Comparison of ENCODE assay signal across 15 mouse cellular contexts in the genomic region with DNA sequence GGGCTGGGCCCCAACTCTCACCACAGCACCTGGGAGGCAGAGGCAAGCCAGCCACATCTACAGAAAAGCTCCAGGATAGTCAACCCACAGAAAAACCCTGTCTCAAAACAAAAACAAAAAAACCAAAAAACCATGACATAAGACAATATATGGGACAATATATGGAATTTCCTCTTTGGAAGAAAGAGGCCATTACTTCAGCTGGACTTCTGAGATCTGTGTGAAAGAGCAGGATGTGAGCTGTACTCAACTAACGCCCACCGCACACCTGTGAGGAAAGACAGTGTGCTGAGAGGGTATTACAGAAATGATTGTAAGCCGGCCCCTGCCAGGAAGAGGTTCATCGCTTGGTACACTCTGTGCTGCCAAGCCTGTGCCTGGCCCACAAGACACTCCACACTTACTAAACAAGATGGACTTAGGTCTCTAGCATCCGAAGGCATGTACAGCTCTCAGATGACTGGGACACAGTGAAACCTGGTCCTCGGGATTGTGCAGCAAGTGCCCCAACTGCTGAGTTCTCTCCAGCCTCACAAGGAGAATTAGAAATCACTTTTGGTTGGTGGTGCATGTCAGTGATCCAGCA. TPM values are rescaled to one million over a fixed set of nuclear protein-coding genes. Genes with fewer than 3 reads are reported as not detected.
A peak's percentile ranks its signal among the peaks of the same experiment; 100 is the strongest.
DNase-seq lines count a peak whose midpoint lies in the region; ATAC-seq and TF ChIP-seq lines count a peak whose summit lies in the region.
"Had no signal": no experiment of that assay in that cellular context is flagged by ENCODE, and none has a peak within 500 bp of the region (broad histone marks: within the 10 kb centered on the region; RNA-seq: fewer than 3 reads in every experiment).

No protein-coding gene starts in this region.

- H3K27me3 ChIP-seq in kidney, adult 2 months (replicated peaks; ENCODE audit: control insufficient read depth, insufficient read depth, low read length): no peaks in the 10 kb centered on the region
- H3K27me3 ChIP-seq in small intestine, adult 2 months (ENCODE audit: control insufficient read depth, insufficient read depth, low read length): no peaks in the 10 kb centered on the region
- H3K27me3 ChIP-seq: heart, embryonic 13.5 days; Patski had no signal

- peak overlapping the region; percentile 14; the same call in 1 of the 2 replicates for H3K27ac ChIP-seq in kidney, adult 2 months (ENCODE audit: insufficient read depth, low read depth, low read length)
- H3K27ac ChIP-seq in small intestine, adult 2 months (ENCODE audit: insufficient read depth, low read depth, low read length): peak overlapping the region; percentile 97
- H3K27ac ChIP-seq: heart, embryonic 13.5 days; limb, embryonic 10.5 days; liver, embryonic 14.5 days; midbrain, embryonic 10.5 days had no signal

- no peaks in the 10 kb centered on the region for H3K36me3 ChIP-seq in kidney, adult 2 months (ENCODE audit: control insufficient read depth, insufficient read depth, low read length)
- no peaks in the 10 kb centered on the region for H3K36me3 ChIP-seq in small intestine, adult 2 months (ENCODE audit: control insufficient read depth, insufficient read depth, low read length)
- H3K36me3 ChIP-seq: heart, embryonic 13.5 days; limb, embryonic 10.5 days; midbrain, embryonic 10.5 days had no signal

- ATAC-seq in activated CD4-positive, CD25-positive, alpha-beta regulatory T cell, adult 4 months: peak; percentile 47
- ATAC-seq: Patski had no signal

- peak; percentile 75 for DNase-seq in kidney, adult 2 months
- no peak for DNase-seq in kidney, postnatal 10 days
- peak; percentile 53 for DNase-seq in CD4-positive, CD25-positive, alpha-beta regulatory T cell, adult 2 months (ENCODE audit: low read depth, low spot score)
- no peak for DNase-seq in heart, postnatal 4 days
- DNase-seq in adrenal gland, postnatal 36 days: no peak
- DNase-seq: cerebellum, postnatal 25 days; lung, postnatal 36 days; right cerebral cortex, postnatal 4 days had no signal

- peaks cover 19% of the 10 kb centered on the region; the same call in 1 of the 2 replicates for H3K4me1 ChIP-seq in kidney, adult 2 months (ENCODE audit: control insufficient read depth, insufficient read depth, low read length)
- H3K4me1 ChIP-seq in small intestine, adult 2 months (ENCODE audit: control insufficient read depth, insufficient read depth, insufficient read length, low read length): peaks cover 42% of the 10 kb centered on the region

- no peak for TF ChIP-seq CTCF in kidney, adult 2 months (conservative IDR thresholded peaks at IDR 0.05; ENCODE audit: insufficient read depth, insufficient read length, low read depth, low read length)
- no peak for TF ChIP-seq CTCF in small intestine, adult 2 months (IDR thresholded peaks at IDR 0.05; ENCODE audit: extremely low read depth, insufficient read length, insufficient replicate concordance, low read depth, low read length)

- no peak for TF ChIP-seq POLR2A in kidney, adult 2 months (IDR thresholded peaks at IDR 0.05; ENCODE audit: low read depth, low read length)
- no peak for TF ChIP-seq POLR2A in small intestine, adult 2 months (IDR thresholded peaks at IDR 0.05; ENCODE audit: low read depth, low read length)

- H3K4me3 ChIP-seq in kidney, adult 2 months (ENCODE audit: insufficient read depth, low read depth, low read length): no peak overlapping the region
- H3K4me3 ChIP-seq in small intestine, adult 2 months (ENCODE audit: low read depth, low read length): no peak overlapping the region
- H3K4me3 ChIP-seq: heart, embryonic 13.5 days; limb, embryonic 10.5 days; midbrain, embryonic 10.5 days had no signal

- 49% methylated on average over 6 of the region's 6 CpGs for WGBS in kidney, adult 2 months
- WGBS in small intestine, adult 2 months: 64% methylated on average over 6 of the region's 6 CpGs

RNA-seq across cellular contexts. Expression of a gene that starts 28.9 kb away (rescaled TPM):
- polyA plus RNA-seq in kidney, adult 2 months (2012; rRNA removed): 2.6 and 2.8 TPM in 2 replicates
- polyA plus RNA-seq in activated CD4-positive, CD25-positive, alpha-beta regulatory T cell, adult 4 months (2017; shearing (Covaris generic)): 1 to 10 TPM; 5.7 to 5.9 TPM
- 0.93 and 1.2 TPM in 2 replicates for polyA plus RNA-seq in small intestine, adult 2 months (2012; rRNA removed)
- total RNA-seq in heart, postnatal 4 days (2021): 1 to 10 TPM; 8.4 to 9.7 TPM
- total RNA-seq in adrenal gland, postnatal 36 days (2021): 1 to 10 TPM; 8.8 to 9.3 TPM

RNA-seq across cellular contexts. Expression of a gene that starts 29.1 kb away (rescaled TPM):
- polyA plus RNA-seq in kidney, adult 2 months (2012; rRNA removed): 6.0 and 7.3 TPM in 2 replicates
- 10 to 100 TPM; 40.2 to 56.5 TPM for polyA plus RNA-seq in activated CD4-positive, CD25-positive, alpha-beta regulatory T cell, adult 4 months (2017; shearing (Covaris generic))
- polyA plus RNA-seq in small intestine, adult 2 months (2012; rRNA removed): 1.5 and 3.9 TPM in 2 replicates
- total RNA-seq in heart, postnatal 4 days (2021): 10 to 100 TPM; 27.7 to 28.8 TPM
- 10 to 100 TPM; 36.8 to 44.8 TPM for total RNA-seq in adrenal gland, postnatal 36 days (2021)

Comparison
In these comparisons a context has a peak if more than half of its experiments do, and no peak if none do; other contexts are left out.
1. DNase-seq: peak in kidney, adult 2 months (single experiment) and CD4-positive, CD25-positive, alpha-beta regulatory T cell, adult 2 months (single experiment); none in kidney, postnatal 10 days (single experiment), heart, postnatal 4 days (single experiment) and adrenal gland, postnatal 36 days (0 of 2).